Mouse (Mus musculus) mouse trophoblast stem cell (cell line): ENCODE results near the gene Kmt2a.

ENCODE experiments used
- in situ Hi-C, 2 experiments: fragments of 300-500 bp; cut with MseI, MboI; formaldehyde crosslinking; loops; 2 replicates in 1 of 2; 3 replicates in 1 of 2; pipeline ENCODE4 v1.15.1; 2025

The Kmt2a gene

DNA sequence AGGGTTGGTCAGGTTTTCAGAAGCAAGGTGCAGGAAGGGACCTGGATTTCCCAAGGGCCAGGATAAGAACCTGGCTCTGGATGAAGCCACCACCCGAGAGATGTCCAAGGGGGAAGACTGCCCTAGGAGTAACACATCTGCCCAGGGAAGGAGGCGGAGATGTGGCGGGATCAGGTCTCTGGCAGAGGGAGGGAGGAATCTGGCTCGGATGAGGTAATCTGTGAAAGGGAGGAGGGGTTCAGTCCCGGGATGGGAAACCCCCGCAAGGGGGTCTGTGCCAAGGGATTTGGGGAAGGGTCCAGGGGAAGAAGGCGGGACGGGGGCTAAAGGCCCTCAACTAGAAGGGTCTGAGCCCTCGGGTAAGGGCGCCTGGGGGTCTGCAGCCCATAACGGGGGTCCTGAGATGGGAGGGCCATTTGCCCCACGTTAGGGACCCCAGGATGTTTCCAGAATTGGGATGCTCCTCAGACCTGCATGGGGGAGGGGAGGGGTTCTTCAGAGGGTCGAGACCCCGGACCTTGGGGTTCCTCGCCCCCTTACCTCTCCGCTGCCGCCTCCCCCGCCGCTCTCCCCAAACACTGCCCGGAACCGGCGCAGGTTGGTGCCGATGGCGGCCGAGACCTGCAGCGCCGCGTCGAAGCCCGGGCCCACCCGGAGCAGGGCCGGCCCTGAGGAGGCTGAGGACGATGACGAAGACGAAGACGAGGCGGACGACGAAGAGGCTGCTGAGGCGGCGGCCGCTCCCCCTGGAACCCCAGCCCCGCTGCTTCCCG, 601 bp downstream of the Kmt2a start:
- in situ Hi-C loops, result no loop called here

DNA sequence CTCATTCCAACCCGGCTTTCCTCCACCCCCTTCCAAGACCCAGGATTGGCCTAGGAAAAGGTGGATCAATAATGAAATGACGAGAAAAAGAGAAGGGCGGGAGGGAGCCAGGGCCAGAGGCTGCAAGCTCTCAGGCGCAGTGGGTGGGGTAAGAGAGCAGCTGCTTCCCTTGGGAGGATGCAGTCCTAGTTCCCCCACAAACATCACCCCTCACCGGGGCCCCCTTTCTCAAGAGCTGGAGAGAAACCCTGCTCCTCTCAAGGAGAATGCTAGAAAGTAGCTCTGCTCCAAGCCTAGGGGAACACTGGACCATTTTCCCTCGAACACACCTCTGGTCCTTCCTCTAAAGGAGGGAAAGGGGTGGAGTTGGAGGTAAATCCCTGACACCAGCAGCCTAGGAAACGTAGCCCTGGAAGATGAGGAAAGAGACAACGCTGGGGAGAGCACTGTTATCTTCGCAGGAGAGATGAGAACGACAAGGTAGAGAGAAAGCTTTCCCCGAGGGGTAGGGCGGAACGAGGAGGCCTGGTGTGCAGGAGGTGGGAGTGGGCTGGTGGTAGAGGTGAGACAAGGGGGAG, 1.3 kb downstream of the Kmt2a start:
- in situ Hi-C loops, result no loop called here

GRCm38 (mm10) chr9:44878776-44879500, 2.2 kb downstream of the Kmt2a start:
- in situ Hi-C loops, result no loop called here

DNA sequence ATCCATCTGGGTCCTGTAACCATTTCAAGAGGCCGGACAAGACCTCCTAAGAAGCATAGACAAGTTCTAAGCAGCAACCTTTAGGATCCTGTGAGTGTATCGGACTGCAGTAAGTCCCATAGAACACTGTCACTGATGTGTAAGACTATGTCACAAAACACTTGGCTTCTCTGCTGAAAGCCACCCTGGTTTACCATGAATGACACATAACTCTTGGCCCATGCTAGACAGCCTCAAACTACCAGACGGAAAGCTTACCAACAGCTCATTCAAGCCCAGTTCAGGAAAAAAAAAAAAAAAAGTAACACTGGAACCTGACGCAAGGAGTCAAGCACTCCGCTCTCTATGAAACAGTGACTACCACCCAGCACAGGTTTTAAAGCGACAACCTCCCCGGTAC, 3.4 kb downstream of the Kmt2a start:
- in situ Hi-C loops, result no loop called here

- in situ Hi-C loops, result no loop called here
Observed at GRCm38 (mm10) chr9:44875476-44875875, 5.6 kb downstream of the Kmt2a start.

GRCm38 (mm10) chr9:44874198-44874597, 6.9 kb downstream of the Kmt2a start:
- in situ Hi-C loops, result no loop called here

DNA sequence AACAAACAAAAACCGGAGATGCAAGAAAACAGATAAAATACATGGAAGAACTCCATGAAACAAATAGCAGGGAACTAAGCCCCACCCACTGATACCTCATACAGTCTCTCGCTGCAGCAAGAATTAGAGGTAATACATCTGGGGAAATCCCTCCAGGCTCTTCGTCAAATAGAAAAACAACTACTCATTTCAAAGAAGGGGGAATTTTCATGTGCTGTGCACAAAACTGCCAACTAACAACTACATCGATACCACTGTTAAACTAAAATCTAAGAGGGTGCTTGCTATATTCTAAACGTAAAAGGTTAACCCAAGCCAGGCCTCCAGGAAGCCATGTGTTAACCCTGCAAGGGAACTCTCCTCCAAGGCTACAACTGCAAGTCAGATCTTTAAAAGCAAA, 7.4 kb downstream of the Kmt2a start:
- in situ Hi-C loops, result no loop called here

- in situ Hi-C loops, result no loop called here
Observed at GRCm38 (mm10) chr9:44868336-44869094, 12.6 kb downstream of the Kmt2a start.

DNA sequence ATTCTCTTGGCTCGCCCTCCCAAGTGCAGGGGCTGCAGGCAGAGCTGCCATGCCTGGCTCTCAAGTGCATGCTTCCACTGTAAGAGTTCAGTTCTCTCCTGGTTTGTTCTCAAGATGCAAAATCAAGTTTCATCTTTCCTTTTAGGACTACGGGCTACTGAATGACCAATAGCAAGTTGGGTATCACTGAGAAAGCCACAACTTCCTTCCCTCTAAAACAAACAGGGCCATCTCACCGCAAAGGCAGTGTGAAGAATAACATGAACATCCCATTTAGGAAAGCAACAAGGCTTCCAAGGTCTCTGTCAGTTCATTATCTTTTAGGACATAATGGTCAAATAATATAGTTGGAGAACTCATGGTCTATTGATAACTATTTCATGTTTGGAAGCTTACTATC, 13.4 kb downstream of the Kmt2a start:
- in situ Hi-C loops, result no loop called here

- in situ Hi-C loops, result no loop called here
Observed at GRCm38 (mm10) chr9:44866501-44867240, 14.4 kb downstream of the Kmt2a start.

DNA sequence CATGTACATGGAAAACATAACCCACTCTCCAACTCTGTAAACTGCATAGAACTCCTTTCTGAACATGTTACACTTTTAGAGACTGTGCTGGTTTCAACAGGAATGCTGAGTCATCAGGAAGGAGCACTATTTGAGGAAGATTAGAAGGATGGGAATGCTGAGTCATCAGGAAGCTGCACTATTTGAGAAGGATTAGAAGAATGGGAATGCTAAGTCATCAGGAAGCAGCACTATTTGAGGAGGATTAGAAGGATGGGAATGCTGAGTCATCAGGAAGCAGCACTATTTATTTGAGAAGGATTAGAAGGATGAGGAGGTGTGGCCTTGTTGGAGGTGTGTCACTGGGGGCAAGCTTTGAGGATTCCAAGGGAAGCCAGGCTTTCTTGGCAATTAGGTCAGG, 20.0 kb downstream of the Kmt2a start:
- in situ Hi-C loops, result no loop called here

DNA sequence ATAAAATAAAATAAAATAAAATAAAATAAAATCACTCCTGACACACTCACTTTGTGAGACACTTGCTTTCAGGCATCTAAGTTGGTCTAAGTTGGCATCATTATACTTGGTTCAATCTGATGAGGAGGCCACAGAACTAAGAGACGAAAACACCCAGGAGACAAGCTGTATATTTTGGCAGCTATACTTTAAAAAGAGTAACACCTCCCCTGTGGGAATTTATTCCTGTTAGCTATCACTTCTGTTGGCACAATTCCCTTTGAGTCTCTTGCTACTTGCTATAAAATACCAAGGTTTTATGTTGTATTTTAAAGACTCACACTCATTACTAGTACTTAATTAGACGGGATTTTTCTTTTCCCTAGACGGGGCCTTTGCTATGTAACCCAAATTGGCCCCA, 22.4 kb downstream of the Kmt2a start:
- in situ Hi-C loops, result no loop called here

- in situ Hi-C loops, result no loop called here
Observed at GRCm38 (mm10) chr9:44857405-44857992, 23.6 kb downstream of the Kmt2a start.

- in situ Hi-C loops, result no loop called here
Observed at GRCm38 (mm10) chr9:44855153-44855552, 25.9 kb downstream of the Kmt2a start.

GRCm38 (mm10) chr9:44847446-44847845, 33.6 kb downstream of the Kmt2a start:
- in situ Hi-C loops, result no loop called here

DNA sequence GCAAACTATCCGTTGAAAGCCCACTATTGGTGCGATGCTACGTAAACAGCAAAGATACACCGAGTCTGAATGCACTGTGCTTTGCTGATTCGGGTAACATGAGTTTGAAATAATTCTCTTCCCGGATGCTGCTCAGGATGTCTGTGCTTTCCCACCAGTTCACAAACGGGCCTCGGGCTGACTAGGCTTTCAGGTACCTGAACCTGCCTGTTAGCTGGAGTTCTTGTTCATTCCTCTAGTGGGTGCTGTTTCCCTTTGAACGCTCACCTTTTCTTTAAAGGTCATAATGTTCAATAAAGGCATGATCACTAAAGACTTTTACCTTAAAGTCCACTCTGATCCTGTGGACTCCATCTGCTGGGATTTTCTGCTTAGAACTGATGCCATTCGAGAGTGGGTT, 39.9 kb downstream of the Kmt2a start:
- in situ Hi-C loops, result no loop called here

DNA sequence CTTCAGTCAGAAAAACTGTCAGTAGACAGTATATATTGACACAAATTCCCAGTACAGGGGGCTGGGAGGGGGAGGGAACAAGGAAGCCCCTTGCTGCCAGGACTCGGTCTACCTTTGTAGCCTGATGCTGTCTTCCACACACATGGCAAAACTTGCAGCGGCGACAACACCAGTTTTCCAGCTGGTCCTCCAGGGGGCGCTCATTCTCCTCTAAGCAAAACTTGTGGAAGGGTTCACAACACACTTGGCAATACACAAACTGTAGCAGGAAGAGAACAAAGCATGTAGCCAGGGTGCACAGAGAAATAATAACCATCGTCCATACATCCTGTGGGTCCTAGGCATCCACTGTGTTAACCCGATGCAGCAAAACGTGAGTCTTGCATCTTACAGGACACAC, 44.7 kb downstream of the Kmt2a start:
- in situ Hi-C loops, result no loop called here

- in situ Hi-C loops, result no loop called here
Observed at GRCm38 (mm10) chr9:44832356-44832755, 48.7 kb downstream of the Kmt2a start.

DNA sequence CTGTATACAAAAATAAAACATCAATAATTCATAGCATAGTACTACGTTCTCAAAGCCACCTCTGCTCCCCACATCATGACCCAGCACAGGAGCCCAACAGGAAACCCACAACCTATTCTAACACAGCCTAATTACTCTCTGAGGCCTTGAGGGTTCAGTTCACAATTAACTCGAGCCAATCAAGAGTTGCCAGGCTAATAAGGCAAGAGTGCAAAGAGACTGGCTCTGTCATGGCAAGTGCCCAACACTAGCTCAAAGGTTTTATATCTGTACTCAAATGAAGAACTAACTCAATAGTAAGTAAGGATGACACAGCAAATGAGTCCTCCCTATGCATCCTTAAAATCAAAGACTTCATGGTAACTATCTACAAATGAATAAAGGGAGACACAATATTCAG, 50.6 kb downstream of the Kmt2a start:
- in situ Hi-C loops, result no loop called here

DNA sequence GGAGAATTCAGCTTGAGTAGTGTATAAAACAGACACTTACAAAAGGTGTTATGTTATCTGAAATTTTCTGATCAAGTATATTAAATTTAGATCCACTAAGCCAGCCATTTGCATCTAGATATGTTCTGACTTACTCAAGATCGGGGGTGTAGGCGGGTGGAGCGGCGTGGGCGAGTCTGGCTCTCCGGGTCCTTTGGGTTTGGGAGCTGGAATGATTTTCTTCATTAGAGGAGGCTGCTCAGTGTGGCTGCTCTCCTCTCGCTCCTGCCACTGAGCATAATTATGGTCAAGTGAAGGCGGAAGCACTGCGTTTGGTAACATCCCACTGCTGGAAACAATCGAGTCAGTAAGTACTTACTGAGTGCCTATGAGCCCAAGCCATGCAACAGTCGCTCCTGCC, 52.2 kb downstream of the Kmt2a start:
- in situ Hi-C loops, result no loop called here

GRCm38 (mm10) chr9:44826660-44827059, 54.4 kb downstream of the Kmt2a start:
- in situ Hi-C loops, result no loop called here
